Mouse (Mus musculus): ENCODE measurements around the gene Trhr2. TPM values are rescaled to one million over a fixed set of nuclear protein-coding genes. Genes with fewer than 3 reads are reported as not detected.

Gene Trhr2
- polyA plus RNA-seq, 1 experiment from 2014 or later = not detected

DNA sequence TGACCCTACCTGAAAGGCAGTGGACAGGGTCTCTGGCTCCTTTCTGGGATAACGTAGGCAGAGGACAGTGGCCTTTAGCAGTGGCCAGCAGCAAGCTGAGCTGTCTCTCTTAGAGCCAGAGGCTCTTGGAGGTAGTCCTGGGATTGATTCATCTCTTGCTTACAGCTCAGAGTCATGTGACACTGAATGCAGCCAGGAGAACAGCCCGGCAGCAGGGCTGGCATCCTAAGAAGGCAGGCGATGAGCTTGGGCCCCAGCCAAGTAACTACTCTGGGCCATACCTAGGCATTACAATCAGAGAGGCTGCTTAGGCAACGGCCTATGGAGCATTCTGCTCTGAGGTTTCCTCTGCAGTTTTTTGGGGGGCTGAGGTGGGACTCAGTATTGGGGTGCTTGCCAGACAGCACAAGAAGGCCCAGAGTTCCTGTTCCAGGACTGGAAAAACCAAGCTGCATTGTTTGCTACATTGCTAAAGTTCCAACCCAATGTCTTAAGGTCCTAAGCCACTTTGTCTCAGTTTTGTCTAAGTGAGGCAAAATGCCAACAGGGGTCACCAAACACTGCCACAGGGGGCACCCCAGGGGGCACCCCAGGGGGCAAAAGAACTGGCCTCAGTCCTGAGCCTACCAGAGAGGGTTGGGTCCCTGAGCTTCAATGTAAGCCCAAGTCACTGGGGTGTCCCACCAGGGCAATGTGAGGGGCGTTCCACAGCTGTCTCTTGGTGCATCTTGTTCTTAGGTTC, 12.6 kb downstream of the Trhr2 start:
- Histone ChIP-seq H3K4me1 (ENCODE audit: control insufficient read depth, insufficient read depth, low read length) (peaks cover 42% of the 10 kb centered on the region), H3K27ac (ENCODE audit: low read length) (no peak overlapping the region), H3K9ac (ENCODE audit: low read length) (no peak overlapping the region), H3K4me3 (ENCODE audit: low read length) (no peak overlapping the region), H3K9me3 (replicated peaks; ENCODE audit: control insufficient read depth, low read length) (no peaks in the 10 kb centered on the region), H3K4me2 (ENCODE audit: low read depth, low read length) (no peak overlapping the region), H3K36me3 (ENCODE audit: control insufficient read depth, insufficient read depth) (no peaks in the 10 kb centered on the region), H3K27me3 (ENCODE audit: control insufficient read depth, insufficient read depth, low read length) (peaks cover 2% of the 10 kb centered on the region; the same call in 1 of the 2 replicates)
- 0 out of 2 replicates have a peak, but pooled peaks have one; percentile 49 for ATAC-seq (replicated peaks; ENCODE audit: extremely low read depth, insufficient read depth, low FRiP score)
- 48% methylated on average over 5 of the region's 5 CpGs for WGBS

DNA sequence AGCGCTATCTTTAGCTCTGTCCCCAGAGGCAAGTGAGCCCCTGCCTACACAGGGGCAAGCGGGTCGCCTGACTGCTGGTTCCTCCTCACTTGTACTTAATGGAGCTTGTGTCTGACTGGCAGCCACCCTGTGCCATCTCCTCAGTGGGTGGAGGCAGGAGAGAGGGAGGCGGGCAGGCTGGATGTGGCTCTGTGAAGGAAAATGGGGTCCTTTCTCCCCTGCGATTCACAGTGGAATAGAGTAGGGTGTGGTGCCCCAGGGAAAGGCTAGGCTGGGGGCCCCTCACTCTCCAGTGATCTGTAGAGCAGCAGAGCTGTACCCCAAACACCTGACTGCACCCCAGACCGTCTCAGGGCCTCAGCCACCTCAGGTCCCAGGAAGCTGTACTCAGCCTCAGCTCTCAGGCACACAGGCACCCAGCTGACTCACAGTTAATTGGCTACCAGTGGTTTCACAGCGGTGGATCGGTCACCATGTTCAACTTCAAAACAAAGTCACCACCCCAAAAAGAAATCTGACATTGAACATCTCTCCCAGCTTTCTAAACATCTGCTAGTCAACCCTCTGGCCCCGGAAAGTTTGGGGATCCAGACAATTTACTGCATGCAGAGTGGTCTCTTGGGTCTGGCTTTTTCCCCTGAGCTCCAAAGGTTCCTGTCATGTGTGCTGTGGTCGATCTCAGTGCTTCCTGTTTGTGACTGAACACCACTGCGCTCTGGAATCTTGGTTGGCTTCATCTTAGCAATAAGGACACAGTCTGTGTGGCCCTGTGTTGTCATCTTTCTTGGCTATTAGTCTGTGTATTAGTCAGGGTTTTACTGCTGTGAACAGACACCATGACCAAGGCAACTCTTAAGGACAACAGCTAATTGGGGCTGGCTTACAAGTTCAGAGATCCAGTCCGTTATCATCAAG, 15.1 kb downstream of the Trhr2 start:
- H3K4me2 ChIP-seq (ENCODE audit: low read depth, low read length) = no peak overlapping the region
- no peaks in the 10 kb centered on the region for H3K9me3 ChIP-seq (replicated peaks; ENCODE audit: control insufficient read depth, low read length)
- peaks cover 53% of the 10 kb centered on the region for H3K4me1 ChIP-seq (ENCODE audit: control insufficient read depth, insufficient read depth, low read length)
- WGBS = 48% methylated on average over 12 of the region's 12 CpGs
- H3K36me3 ChIP-seq (ENCODE audit: control insufficient read depth, insufficient read depth) = no peaks in the 10 kb centered on the region
- H3K27me3 ChIP-seq (ENCODE audit: control insufficient read depth, insufficient read depth, low read length) = no peaks in the 10 kb centered on the region
- peak overlapping the region; percentile 22; the same call in 1 of the 2 replicates for H3K27ac ChIP-seq (ENCODE audit: low read length)
- peak overlapping the region; percentile 42; the same call in 1 of the 2 replicates for H3K9ac ChIP-seq (ENCODE audit: low read length)
- H3K4me3 ChIP-seq (ENCODE audit: low read length) = no peak overlapping the region
- ATAC-seq (replicated peaks; ENCODE audit: extremely low read depth, insufficient read depth, low FRiP score) = no peak

DNA sequence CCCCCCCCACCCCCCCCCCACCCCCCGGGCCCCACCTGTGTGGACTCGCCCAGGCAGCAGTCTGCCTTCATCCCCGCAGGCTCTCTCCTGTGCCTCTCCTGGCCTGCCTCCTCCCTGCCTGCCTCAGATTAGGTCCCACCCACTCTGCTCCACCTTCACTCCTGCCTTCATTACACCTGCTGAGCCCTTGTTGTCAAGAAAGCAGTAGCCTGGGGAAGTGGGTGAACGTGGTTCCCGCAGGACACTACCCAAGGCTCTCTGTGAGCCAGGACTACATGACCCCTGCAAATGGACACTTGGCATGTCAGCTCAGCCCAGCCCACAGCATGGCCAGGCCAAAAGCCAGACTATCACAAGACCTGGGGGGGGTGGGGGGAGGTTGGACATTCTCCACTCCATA, 16.3 kb downstream of the Trhr2 start:
- H3K9ac ChIP-seq (ENCODE audit: low read length) = peak overlapping the region; percentile 32; the same call in 1 of the 2 replicates
- H3K27me3 ChIP-seq (ENCODE audit: control insufficient read depth, insufficient read depth, low read length) = no peaks in the 10 kb centered on the region
- H3K9me3 ChIP-seq (replicated peaks; ENCODE audit: control insufficient read depth, low read length) = no peaks in the 10 kb centered on the region
- peaks cover 41% of the 10 kb centered on the region for H3K4me1 ChIP-seq (ENCODE audit: control insufficient read depth, insufficient read depth, low read length)
- H3K4me2 ChIP-seq (ENCODE audit: low read depth, low read length) = peak overlapping the region; percentile 65; the same call in 1 of the 2 replicates
- H3K27ac ChIP-seq (ENCODE audit: low read length) = no peak overlapping the region
- 4% methylated on average over 2 of the region's 5 CpGs for WGBS
- H3K4me3 ChIP-seq (ENCODE audit: low read length) = no peak overlapping the region
- no peaks in the 10 kb centered on the region for H3K36me3 ChIP-seq (ENCODE audit: control insufficient read depth, insufficient read depth)
- ATAC-seq (replicated peaks; ENCODE audit: extremely low read depth, insufficient read depth, low FRiP score) = peak; percentile 28; the same call in 1 of the 2 replicates

DNA sequence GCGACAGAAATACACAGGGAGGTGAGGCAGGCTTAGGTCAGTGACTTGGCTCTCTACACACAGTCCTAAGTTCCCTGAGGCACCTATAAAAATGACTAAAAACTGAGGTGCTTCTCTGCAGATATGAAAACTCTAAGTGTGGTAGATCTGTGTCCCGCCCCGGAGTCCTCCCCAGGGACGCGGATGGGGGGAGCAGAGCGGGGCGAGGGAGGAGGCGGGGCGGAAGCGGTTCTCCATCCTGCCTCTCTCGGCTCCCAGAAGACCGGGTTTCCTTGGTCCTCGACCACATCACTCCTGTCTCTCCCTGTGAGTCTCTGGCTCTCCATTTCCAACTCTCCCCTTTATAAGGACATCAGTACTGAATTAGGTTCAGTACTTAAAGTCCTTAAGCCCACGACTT, 16.8 kb downstream of the Trhr2 start:
- 0 out of 2 replicates have a peak, but pooled peaks have one; percentile 16 for ATAC-seq (replicated peaks; ENCODE audit: extremely low read depth, insufficient read depth, low FRiP score)
- Histone ChIP-seq H3K27ac (ENCODE audit: low read length) (0 out of 2 replicates have a peak overlapping the region, but pooled peaks have one; percentile 12), H3K4me1 (ENCODE audit: control insufficient read depth, insufficient read depth, low read length) (peaks cover 39% of the 10 kb centered on the region), H3K9ac (ENCODE audit: low read length) (peak overlapping the region; percentile 56), H3K4me2 (ENCODE audit: low read depth, low read length) (peak overlapping the region; percentile 65), H3K27me3 (ENCODE audit: control insufficient read depth, insufficient read depth, low read length) (no peaks in the 10 kb centered on the region), H3K36me3 (ENCODE audit: control insufficient read depth, insufficient read depth) (no peaks in the 10 kb centered on the region), H3K9me3 (replicated peaks; ENCODE audit: control insufficient read depth, low read length) (no peaks in the 10 kb centered on the region), H3K4me3 (ENCODE audit: low read length) (peak overlapping the region; percentile 44)
- WGBS = under 1% methylated on average over 14 of the region's 14 CpGs

DNA sequence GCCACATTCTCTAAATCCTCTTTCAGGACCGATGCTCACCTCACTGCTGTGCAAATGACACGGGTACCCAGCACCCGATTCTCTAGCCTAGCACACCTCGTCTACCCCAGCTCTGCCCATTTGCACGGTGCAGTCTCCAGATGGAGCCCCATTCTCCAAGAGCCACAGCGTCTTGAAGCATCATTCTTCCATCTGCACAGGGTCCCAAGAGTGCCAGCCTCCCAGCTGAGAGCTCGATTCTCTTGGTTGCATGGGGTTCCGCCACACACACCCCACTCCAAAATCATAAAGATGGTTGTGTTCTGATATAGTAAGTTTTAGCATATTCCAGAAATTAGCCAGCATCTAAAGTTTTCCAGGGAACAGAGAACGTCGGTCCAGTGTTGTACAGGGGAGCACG, 17.2 kb downstream of the Trhr2 start:
- peaks cover 39% of the 10 kb centered on the region for H3K4me1 ChIP-seq (ENCODE audit: control insufficient read depth, insufficient read depth, low read length)
- H3K27ac ChIP-seq (ENCODE audit: low read length) = peak overlapping the region; percentile 12; the same call in 1 of the 2 replicates
- H3K27me3 ChIP-seq (ENCODE audit: control insufficient read depth, insufficient read depth, low read length) = no peaks in the 10 kb centered on the region
- 7% methylated on average over 11 of the region's 11 CpGs for WGBS
- H3K9me3 ChIP-seq (replicated peaks; ENCODE audit: control insufficient read depth, low read length) = no peaks in the 10 kb centered on the region
- peak overlapping the region; percentile 44 for H3K4me3 ChIP-seq (ENCODE audit: low read length)
- H3K4me2 ChIP-seq (ENCODE audit: low read depth, low read length) = peak overlapping the region; percentile 65
- no peaks in the 10 kb centered on the region for H3K36me3 ChIP-seq (ENCODE audit: control insufficient read depth, insufficient read depth)
- H3K9ac ChIP-seq (ENCODE audit: low read length) = peak overlapping the region; percentile 56
- ATAC-seq (replicated peaks; ENCODE audit: extremely low read depth, insufficient read depth, low FRiP score) = no peak

DNA sequence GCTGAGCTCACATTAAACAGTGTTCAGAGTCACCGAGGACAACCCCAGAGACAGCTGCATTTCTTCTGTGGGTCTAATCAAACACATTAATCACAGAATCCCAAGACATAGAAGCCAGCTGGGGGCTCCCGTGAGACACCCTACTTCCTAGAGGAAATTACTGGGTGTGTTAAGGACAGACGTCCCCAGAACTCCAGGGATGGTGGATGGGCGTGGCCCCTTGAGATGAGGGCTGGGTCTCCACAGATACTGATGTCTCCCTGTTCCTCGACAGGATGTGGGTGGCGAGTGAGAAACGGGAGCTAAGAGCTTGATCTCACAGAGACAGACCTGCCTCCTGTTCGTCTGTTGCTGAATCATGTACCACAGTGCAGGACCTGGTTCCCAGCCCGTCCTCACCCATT, 17.7 kb downstream of the Trhr2 start:
- peak overlapping the region; percentile 65 for H3K4me2 ChIP-seq (ENCODE audit: low read depth, low read length)
- no peaks in the 10 kb centered on the region for H3K9me3 ChIP-seq (replicated peaks; ENCODE audit: control insufficient read depth, low read length)
- H3K27ac ChIP-seq (ENCODE audit: low read length) = peak overlapping the region; percentile 12; the same call in 1 of the 2 replicates
- H3K9ac ChIP-seq (ENCODE audit: low read length) = peak overlapping the region; percentile 56
- H3K36me3 ChIP-seq (ENCODE audit: control insufficient read depth, insufficient read depth) = no peaks in the 10 kb centered on the region; the same call in 1 of the 2 replicates
- no peaks in the 10 kb centered on the region for H3K27me3 ChIP-seq (ENCODE audit: control insufficient read depth, insufficient read depth, low read length)
- no peak for ATAC-seq (replicated peaks; ENCODE audit: extremely low read depth, insufficient read depth, low FRiP score)
- peak overlapping the region; percentile 44 for H3K4me3 ChIP-seq (ENCODE audit: low read length)
- 3% methylated on average over 9 of the region's 9 CpGs for WGBS
- peaks cover 37% of the 10 kb centered on the region for H3K4me1 ChIP-seq (ENCODE audit: control insufficient read depth, insufficient read depth, low read length)

DNA sequence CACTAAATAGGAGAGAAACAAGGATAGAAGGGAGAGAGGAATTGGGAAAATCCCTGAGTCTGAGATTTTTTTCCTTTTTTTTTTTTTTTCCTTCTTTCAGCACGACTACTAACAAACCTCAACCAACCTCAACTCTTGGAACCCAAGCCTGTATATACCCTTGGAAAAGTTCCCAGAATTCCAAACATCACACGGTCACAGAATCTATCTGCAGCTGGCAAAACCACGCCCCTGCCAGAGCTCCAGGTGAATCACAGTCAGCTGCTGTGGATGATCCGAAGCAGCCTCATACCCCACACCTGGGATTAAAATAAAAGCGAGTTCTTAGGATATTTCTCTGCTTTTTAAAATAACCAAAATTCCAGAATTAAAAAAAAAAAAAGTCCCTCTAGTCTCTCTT, 18.2 kb downstream of the Trhr2 start:
- Histone ChIP-seq H3K4me1 (ENCODE audit: control insufficient read depth, insufficient read depth, low read length) (peaks cover 33% of the 10 kb centered on the region), H3K27me3 (ENCODE audit: control insufficient read depth, insufficient read depth, low read length) (no peaks in the 10 kb centered on the region), H3K9ac (ENCODE audit: low read length) (no peak overlapping the region), H3K4me3 (ENCODE audit: low read length) (no peak overlapping the region), H3K27ac (ENCODE audit: low read length) (no peak overlapping the region), H3K9me3 (replicated peaks; ENCODE audit: control insufficient read depth, low read length) (no peaks in the 10 kb centered on the region), H3K36me3 (ENCODE audit: control insufficient read depth, insufficient read depth) (peaks cover 2% of the 10 kb centered on the region), H3K4me2 (ENCODE audit: low read depth, low read length) (no peak overlapping the region)
- 31% methylated on average over 5 of the region's 5 CpGs for WGBS
- ATAC-seq (replicated peaks; ENCODE audit: extremely low read depth, insufficient read depth, low FRiP score) = no peak

DNA sequence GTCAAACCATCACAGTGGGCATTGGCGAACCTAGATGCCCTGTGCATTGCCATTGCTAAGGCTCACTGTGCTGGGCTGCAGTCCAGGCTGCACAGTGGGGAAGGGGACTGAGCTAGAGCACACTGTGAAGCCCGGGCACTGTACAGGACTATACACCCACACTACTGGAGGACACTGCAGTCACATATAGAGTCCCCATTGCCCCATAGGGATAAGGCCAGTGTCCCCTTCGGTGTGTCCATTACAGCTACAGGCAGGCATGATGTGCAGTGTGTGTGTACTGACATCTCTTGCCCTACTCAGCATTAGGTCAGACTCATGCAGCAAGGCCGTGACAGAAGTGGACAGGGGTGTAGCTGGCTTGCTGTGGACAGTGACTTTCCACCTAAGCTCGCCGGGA, 18.8 kb downstream of the Trhr2 start:
- ATAC-seq (replicated peaks; ENCODE audit: extremely low read depth, insufficient read depth, low FRiP score) = no peak
- peaks cover 8% of the 10 kb centered on the region for H3K36me3 ChIP-seq (ENCODE audit: control insufficient read depth, insufficient read depth)
- no peak overlapping the region for H3K4me3 ChIP-seq (ENCODE audit: low read length)
- no peak overlapping the region for H3K9ac ChIP-seq (ENCODE audit: low read length)
- H3K9me3 ChIP-seq (replicated peaks; ENCODE audit: control insufficient read depth, low read length) = no peaks in the 10 kb centered on the region
- H3K27me3 ChIP-seq (ENCODE audit: control insufficient read depth, insufficient read depth, low read length) = no peaks in the 10 kb centered on the region
- peaks cover 33% of the 10 kb centered on the region for H3K4me1 ChIP-seq (ENCODE audit: control insufficient read depth, insufficient read depth, low read length)
- no peak overlapping the region for H3K4me2 ChIP-seq (ENCODE audit: low read depth, low read length)
- no peak overlapping the region for H3K27ac ChIP-seq (ENCODE audit: low read length)
- 68% methylated on average over 6 of the region's 6 CpGs for WGBS
